ENCODE assay signal across 23 mouse cellular contexts in the genomic region with DNA sequence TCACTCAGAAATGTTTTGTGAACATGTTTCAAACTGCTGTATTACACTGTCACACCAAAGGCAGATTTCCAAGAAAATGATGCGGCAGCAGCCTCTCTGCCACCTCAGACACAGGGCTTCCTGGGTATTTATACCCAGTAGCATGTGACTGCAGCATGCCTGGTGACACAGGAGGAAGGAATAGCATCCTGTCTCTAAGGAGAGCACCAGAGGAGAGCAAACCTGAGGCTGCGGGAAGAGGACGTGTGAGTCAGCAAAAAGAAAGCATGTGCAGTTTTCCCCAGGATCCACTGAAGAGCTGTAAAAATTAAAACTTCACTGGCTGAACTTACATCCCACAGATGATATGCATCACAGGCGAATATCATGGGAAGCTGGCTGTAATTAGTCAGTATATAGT.
DNase-seq lines count a peak whose midpoint lies in the region; ATAC-seq and TF ChIP-seq lines count a peak whose summit lies in the region.
"Had no signal": no experiment of that assay in that cellular context is flagged by ENCODE, and none has a peak within 500 bp of the region (broad histone marks: within the 10 kb centered on the region; RNA-seq: fewer than 3 reads in every experiment).

No protein-coding gene starts in this region.

- H3K27ac ChIP-seq in forebrain, postnatal 0 days (ENCODE audit: low read depth, low read length): no peak overlapping the region
- H3K27ac ChIP-seq in forebrain, embryonic 10.5 days: no peak overlapping the region
- H3K27ac ChIP-seq in heart, embryonic 10.5 days: no peak overlapping the region
- H3K27ac ChIP-seq: embryonic facial prominence, embryonic 13.5 days; forebrain, embryonic 15.5 days; hindbrain, embryonic 10.5 days; layer of hippocampus, adult 2 months; limb, embryonic 13.5 days; liver, embryonic 13.5 days; macrophage; midbrain, embryonic 10.5 days had no signal

- ATAC-seq in forebrain, postnatal 0 days: peak; percentile 73
- ATAC-seq: forebrain, embryonic 15.5 days had no signal

- intact Hi-C loops in heart, postnatal 25 days (cut with DNase I): no loop called here

- no peak for DNase-seq in forebrain, postnatal 0 days
- no peak for DNase-seq in forebrain, embryonic 10.5 days (ENCODE audit: extremely low spot score, low spot score)
- peak; percentile 26 for DNase-seq in right cerebral cortex, adult 18-20 months
- DNase-seq in right cerebral cortex, postnatal 4 days: no peak
- peak; percentile 21 to 25 for DNase-seq in right cerebral cortex, postnatal 10 days (ENCODE audit: low spot score in 2 of 2)
- DNase-seq in heart, postnatal 25 days (ENCODE audit: low spot score): no peak
- no peak for DNase-seq in gastrocnemius, postnatal 4 days (ENCODE audit: low spot score in 2 of 2)
- DNase-seq in heart, embryonic 10.5 days (ENCODE audit: low spot score): no peak
- DNase-seq: adrenal gland, postnatal 36 days; cerebellum, adult 8-10 months; gastrocnemius, postnatal 14 days; kidney, adult 18-20 months; kidney, postnatal 14 days; layer of hippocampus, postnatal 36 days; liver, embryonic 13.5 days; thymus, adult 2 months had no signal

- no peaks in the 10 kb centered on the region for H3K9me3 ChIP-seq in forebrain, postnatal 0 days (ENCODE audit: low read length)
- H3K9me3 ChIP-seq in forebrain, embryonic 10.5 days: peaks cover 3% of the 10 kb centered on the region; the same call in 1 of the 2 replicates
- no peaks in the 10 kb centered on the region for H3K9me3 ChIP-seq in heart, embryonic 10.5 days
- H3K9me3 ChIP-seq: forebrain, embryonic 15.5 days; limb, embryonic 13.5 days; liver, embryonic 13.5 days; midbrain, embryonic 10.5 days had no signal

- H3K4me3 ChIP-seq in forebrain, postnatal 0 days (ENCODE audit: low read depth, low read length): no peak overlapping the region
- no peak overlapping the region for H3K4me3 ChIP-seq in forebrain, embryonic 10.5 days
- H3K4me3 ChIP-seq in heart, embryonic 10.5 days: no peak overlapping the region
- H3K4me3 ChIP-seq: embryonic facial prominence, embryonic 13.5 days; forebrain, embryonic 15.5 days; hindbrain, embryonic 10.5 days; layer of hippocampus, adult 2 months; limb, embryonic 13.5 days; liver, embryonic 13.5 days; midbrain, embryonic 10.5 days had no signal

- no peaks in the 10 kb centered on the region for H3K36me3 ChIP-seq in forebrain, postnatal 0 days (ENCODE audit: insufficient read depth)
- no peaks in the 10 kb centered on the region for H3K36me3 ChIP-seq in forebrain, embryonic 10.5 days (replicated peaks)
- H3K36me3 ChIP-seq in heart, embryonic 10.5 days: no peaks in the 10 kb centered on the region
- H3K36me3 ChIP-seq: embryonic facial prominence, embryonic 13.5 days; forebrain, embryonic 15.5 days; hindbrain, embryonic 10.5 days; limb, embryonic 13.5 days; liver, embryonic 13.5 days; midbrain, embryonic 10.5 days had no signal

- H3K4me2 ChIP-seq in forebrain, postnatal 0 days (ENCODE audit: low read depth): no peak overlapping the region
- H3K4me2 ChIP-seq: embryonic facial prominence, embryonic 13.5 days; forebrain, embryonic 15.5 days; limb, embryonic 13.5 days; liver, embryonic 13.5 days had no signal

- WGBS in forebrain, postnatal 0 days: 71% methylated on average over 4 of the region's 4 CpGs
- WGBS in forebrain, embryonic 10.5 days: 79% methylated on average over 4 of the region's 4 CpGs
- WGBS in heart, embryonic 10.5 days: 75% methylated on average over 4 of the region's 4 CpGs

- H3K4me1 ChIP-seq in forebrain, postnatal 0 days (ENCODE audit: insufficient read depth): no peaks in the 10 kb centered on the region
- no peaks in the 10 kb centered on the region for H3K4me1 ChIP-seq in forebrain, embryonic 10.5 days
- no peaks in the 10 kb centered on the region for H3K4me1 ChIP-seq in heart, embryonic 10.5 days
- H3K4me1 ChIP-seq: embryonic facial prominence, embryonic 13.5 days; forebrain, embryonic 15.5 days; hindbrain, embryonic 10.5 days; limb, embryonic 13.5 days; liver, embryonic 13.5 days; midbrain, embryonic 10.5 days had no signal

- H3K9ac ChIP-seq in forebrain, postnatal 0 days: no peak overlapping the region
- H3K9ac ChIP-seq: embryonic facial prominence, embryonic 13.5 days; forebrain, embryonic 15.5 days; limb, embryonic 13.5 days; liver, embryonic 13.5 days had no signal

- TF ChIP-seq CTCF in forebrain, postnatal 0 days (IDR thresholded peaks at IDR 0.05; ENCODE audit: low read depth): no peak

- no peaks in the 10 kb centered on the region for H3K27me3 ChIP-seq in forebrain, postnatal 0 days (ENCODE audit: insufficient read depth, low read length)
- H3K27me3 ChIP-seq in forebrain, embryonic 10.5 days (ENCODE audit: poor library complexity, severe bottlenecking): no peaks in the 10 kb centered on the region
- H3K27me3 ChIP-seq in heart, embryonic 10.5 days (ENCODE audit: insufficient read depth, poor library complexity, severe bottlenecking): no peaks in the 10 kb centered on the region
- H3K27me3 ChIP-seq: embryonic facial prominence, embryonic 13.5 days; forebrain, embryonic 15.5 days; limb, embryonic 13.5 days; liver, embryonic 13.5 days had no signal

Comparison
In these comparisons a context has a peak if more than half of its experiments do, and no peak if none do; other contexts are left out.
1. DNase-seq: peak in right cerebral cortex, adult 18-20 months (single experiment) and right cerebral cortex, postnatal 10 days (2 of 2); none in forebrain, postnatal 0 days (single experiment), forebrain, embryonic 10.5 days (single experiment), right cerebral cortex, postnatal 4 days (single experiment), heart, postnatal 25 days (single experiment), gastrocnemius, postnatal 4 days (0 of 2) and heart, embryonic 10.5 days (single experiment).